Mouse (Mus musculus) central nervous system, embryonic 14 days (tissue): ENCODE measurements around the gene Zfx. TPM values are rescaled to one million over a fixed set of nuclear protein-coding genes. Genes with fewer than 3 reads are reported as not detected.

Experiments
- polyA plus RNA-seq: library from polyadenylated mRNA; depleted of rRNA; stranded (reverse); fragments of >200 nt; gene quantifications from 2 replicates; pipeline ENCODE4 v1.2.3, GENCODE M21; 2012; rRNA removed

Zfx gene
- polyA plus RNA-seq = 12.6 and 12.8 TPM in 2 replicates

DNA sequence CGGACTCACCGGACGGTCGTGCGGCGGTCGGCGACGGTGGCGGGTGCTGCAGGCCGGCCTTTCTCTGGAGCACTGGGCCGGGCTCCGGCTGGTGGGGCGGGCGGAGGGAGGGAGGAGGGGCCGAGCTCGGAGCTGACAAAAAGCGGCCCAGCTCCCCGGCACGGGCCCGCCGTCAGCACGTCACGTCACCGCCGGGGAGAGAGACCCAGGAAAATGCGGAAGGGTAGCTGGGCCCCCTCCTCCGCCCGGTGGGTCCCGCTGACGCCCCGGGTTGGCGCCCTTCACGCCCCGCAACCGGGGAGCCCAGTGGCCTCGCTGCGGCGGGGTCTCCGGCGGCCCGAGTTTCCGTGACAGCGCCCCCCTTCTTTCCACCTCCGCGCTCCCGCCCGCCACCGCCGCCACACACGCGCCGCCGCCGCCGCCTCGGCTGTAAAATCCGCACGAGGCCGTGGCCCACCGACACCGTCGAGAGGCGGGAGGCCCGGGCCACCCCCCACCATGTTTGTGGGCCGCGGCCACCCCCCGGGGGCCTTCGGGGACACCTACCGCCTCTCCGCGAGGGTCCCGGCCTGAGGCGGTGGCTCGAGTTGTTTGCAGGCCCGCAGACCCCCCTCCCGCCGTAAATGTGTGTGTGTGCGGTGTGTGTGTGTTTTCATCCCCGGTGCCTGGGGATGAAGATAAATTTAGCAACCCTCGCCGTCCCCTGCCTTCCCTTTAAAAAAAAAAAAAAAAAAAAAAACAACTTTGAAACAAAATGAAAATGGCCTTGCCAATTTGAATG lies at the start of gene Zfx:
Zfx (minus strand) TSS at position 644 of the 781 bp plus-strand sequence.

Other genes starting within 250 kb of the Zfx start
- 0.02 and 0.06 TPM in 2 replicates for gene AU015836, start 155.0 kb downstream of the Zfx start, polyA plus RNA-seq
- gene Eif2s3x, start 89.2 kb upstream of the Zfx start, polyA plus RNA-seq = 96.9 and 113 TPM in 2 replicates
- 5.6 and 5.9 TPM in 2 replicates for gene Klhl15, start 110.9 kb upstream of the Zfx start, polyA plus RNA-seq
- 0.13 and 0.18 TPM in 2 replicates for gene Fam90a1b, start 243.1 kb upstream of the Zfx start, polyA plus RNA-seq
- 31.6 and 35.5 TPM in 2 replicates for gene Apoo, start 243.4 kb upstream of the Zfx start, polyA plus RNA-seq